Mouse (Mus musculus) heart, postnatal 0 days (tissue): ENCODE data around the gene Nedd8.

Source experiments
- CTCF ChIP-seq: IDR thresholded peaks from 2 replicates; pipeline ENCODE4 v1.5.1; 2016; ENCODE audit warnings: antibody characterized with exemption, control low read depth, low read depth
- EP300 ChIP-seq: IDR thresholded peaks from 2 replicates; pipeline ENCODE4 v1.6.1; 2016; ENCODE audit warnings: antibody characterized with exemption, low read depth

GRCm38 (mm10) chr14:55643060-55643907 lies 28.6 kb downstream of the Nedd8 start, which contains the start of gene Tm9sf1:
- no peak for TF ChIP-seq CTCF
- peak; percentile 95 for TF ChIP-seq EP300
